Mouse (Mus musculus) limb, embryonic 14.5 days (tissue): ENCODE measurements at regions not wholly inside any gene's neighbourhood (a gene's known extent, or its start where the extent isn't known, plus 50 kb on each side); places are given as distances from the start of the nearest gene placed in this dataset.

Experiments used
- ATAC-seq: fragments of 200-750 bp; cut with Nextera tagmentation; 2 replicates; pipeline ENCODE4 v1.8.0; 2017; ENCODE audit warnings: low read depth, moderate number of reproducible peaks, moderate TSS enrichment; ENCODE audit not compliant: low FRiP score
- DNase-seq: peaks from one replicate; pipeline ENCODE4 v3.0.0-alpha.2; 2015; ENCODE audit warnings: low spot score
- H3K27ac ChIP-seq: fragments of 300-500 bp; sonication (generic); replicated peaks from 2 replicates; pipeline ENCODE4 v1.5.1; 2014; ENCODE audit warnings: low read depth, mild to moderate bottlenecking, low read length, moderate library complexity, mixed read lengths
- H3K27me3 ChIP-seq: fragments of 300-500 bp; sonication (generic); 2 replicates; pipeline ENCODE4 v1.6.1; 2014; ENCODE audit warnings: low read length, mixed read lengths; ENCODE audit not compliant: control insufficient read depth, insufficient read depth
- H3K36me3 ChIP-seq: fragments of 300-500 bp; sonication (generic); 2 replicates; pipeline ENCODE4 v1.6.1; 2014; ENCODE audit warnings: mild to moderate bottlenecking, low read length, moderate library complexity, mixed read lengths; ENCODE audit not compliant: control insufficient read depth, insufficient read depth
- H3K4me1 ChIP-seq: fragments of 300-500 bp; sonication (generic); 2 replicates; pipeline ENCODE4 v1.6.1; 2014; ENCODE audit warnings: antibody characterized with exemption, low read length, mixed read lengths; ENCODE audit not compliant: control insufficient read depth, insufficient read depth
- H3K4me2 ChIP-seq: fragments of 300-500 bp; sonication (generic); replicated peaks from 2 replicates; pipeline ENCODE4 v1.6.1; 2014; ENCODE audit warnings: low read depth, mild to moderate bottlenecking, low read length, moderate library complexity; ENCODE audit not compliant: severe bottlenecking
- H3K4me3 ChIP-seq: fragments of 300-500 bp; sonication (generic); replicated peaks from 2 replicates; pipeline ENCODE4 v1.5.1; 2014; ENCODE audit warnings: low read length
- H3K9ac ChIP-seq: fragments of 300-500 bp; sonication (generic); 2 replicates; pipeline ENCODE4 v1.6.1; 2014; ENCODE audit warnings: mild to moderate bottlenecking, low read depth, low read length, moderate library complexity; ENCODE audit not compliant: severe bottlenecking
- H3K9me3 ChIP-seq: fragments of 300-500 bp; sonication (generic); 2 replicates; pipeline ENCODE4 v1.6.1; 2016; ENCODE audit warnings: low read length; ENCODE audit not compliant: control insufficient read depth
- POLR2A ChIP-seq: fragments of 200-500 bp; IDR thresholded peaks from 2 replicates; pipeline ENCODE4 v1.8.0; 2012; ENCODE audit warnings: inconsistent platforms, mild to moderate bottlenecking, moderate library complexity, borderline replicate concordance; ENCODE audit not compliant: insufficient read depth, insufficient read length; ENCODE audit errors: extremely low read depth
- WGBS: fragments of 180-500 bp; shearing (Covaris S2); extraction: QIAGEN DNeasy Blood & Tissue Kit; methylation state at CpG from one replicate; pipeline ENCODE4 v1.1.7; 2014; 5-methylcytosine and 5-hydroxymethylcytosine counted together

- Histone ChIP-seq H3K4me1 (no peaks in the 10 kb centered on the region), H3K27me3 (no peaks in the 10 kb centered on the region), H3K9me3 (no peaks in the 10 kb centered on the region), H3K4me2 (no peak overlapping the region), H3K36me3 (no peaks in the 10 kb centered on the region), H3K9ac (no peak overlapping the region), H3K4me3 (no peak overlapping the region), H3K27ac (no peak overlapping the region)
- TF ChIP-seq POLR2A: no peak
- 31% methylated on average over 5 of the region's 5 CpGs for WGBS
- DNase-seq (no peak), ATAC-seq (no peak)
These were observed 256.1 kb downstream of the Scg2 start for GRCm38 (mm10) chr1:79183534-79184411.

- ATAC-seq (no peak), DNase-seq (no peak)
- Histone ChIP-seq H3K4me1 (no peaks in the 10 kb centered on the region), H3K4me2 (no peak overlapping the region), H3K9ac (no peak overlapping the region), H3K4me3 (no peak overlapping the region), H3K36me3 (no peaks in the 10 kb centered on the region), H3K27me3 (no peaks in the 10 kb centered on the region), H3K27ac (no peak overlapping the region), H3K9me3 (no peaks in the 10 kb centered on the region)
- no peak for TF ChIP-seq POLR2A
- 92% methylated on average over 3 of the region's 3 CpGs for WGBS
These were observed 295.8 kb downstream of the Scg2 start for GRCm38 (mm10) chr1:79144113-79144512.
